Mouse (Mus musculus): Measurements from ENCODE around the gene Fam43a. TPM values are rescaled to one million over a fixed set of nuclear protein-coding genes. Genes with fewer than 3 reads are reported as not detected.
A peak's percentile ranks its signal among the peaks of the same experiment; 100 is the strongest.

Fam43a gene
- polyA plus RNA-seq (2012): 0.11 and 0.17 TPM in 2 replicates

GRCm38 (mm10) chr16:30599491-30600268 lies at the start of gene Fam43a:
Gene Fam43a (plus strand): TSS chr16:30599723.
- TF ChIP-seq TAL1 (IDR thresholded peaks at IDR 0.05; ENCODE audit: low read length) (no peak), GATA1 (IDR thresholded peaks at IDR 0.05; ENCODE audit: low read length) (no peak)
- H3K27me3 ChIP-seq (ENCODE audit: control insufficient read depth): peaks cover 78% of the 10 kb centered on the region
- H3K4me3 ChIP-seq (replicated peaks): peak within 1 kb of the TSS; percentile 56
- peaks cover 7% of the 10 kb centered on the region; the same call in 1 of the 2 replicates for H3K9me3 ChIP-seq (ENCODE audit: control insufficient read depth, low read length)
- H3K36me3 ChIP-seq (ENCODE audit: control insufficient read depth): no peaks in the 10 kb centered on the region
- peaks cover 11% of the 10 kb centered on the region for H3K4me1 ChIP-seq (ENCODE audit: control insufficient read depth)

GRCm38 (mm10) chr16:30549966-30550747 lies 49.4 kb upstream of the Fam43a start:
- Histone ChIP-seq H3K27me3 (ENCODE audit: control insufficient read depth) (peaks cover 57% of the 10 kb centered on the region), H3K9me3 (ENCODE audit: control insufficient read depth, low read length) (peaks cover 6% of the 10 kb centered on the region), H3K4me1 (ENCODE audit: control insufficient read depth) (peaks cover 19% of the 10 kb centered on the region), H3K4me3 (replicated peaks) (peak overlapping the region; percentile 66), H3K36me3 (ENCODE audit: control insufficient read depth) (no peaks in the 10 kb centered on the region)
- TF ChIP-seq TAL1 (IDR thresholded peaks at IDR 0.05; ENCODE audit: low read length): no peak
- TF ChIP-seq GATA1 (IDR thresholded peaks at IDR 0.05; ENCODE audit: low read length): no peak

- H3K4me1 ChIP-seq (ENCODE audit: control insufficient read depth): peaks cover 17% of the 10 kb centered on the region
- no peaks in the 10 kb centered on the region for H3K36me3 ChIP-seq (ENCODE audit: control insufficient read depth)
- H3K4me3 ChIP-seq (replicated peaks): peak within 1 kb of the TSS; percentile 66
- H3K27me3 ChIP-seq (ENCODE audit: control insufficient read depth): peaks cover 57% of the 10 kb centered on the region
- TF ChIP-seq GATA1 (IDR thresholded peaks at IDR 0.05; ENCODE audit: low read length) (no peak), TAL1 (IDR thresholded peaks at IDR 0.05; ENCODE audit: low read length) (no peak)
- H3K9me3 ChIP-seq (ENCODE audit: control insufficient read depth, low read length): peaks cover 6% of the 10 kb centered on the region
These were observed 48.8 kb upstream of the Fam43a start, which contains the start of gene Tmem44 for GRCm38 (mm10) chr16:30550748-30551192. Gene Tmem44 (minus strand): TSS chr16:30550842.

GRCm38 (mm10) chr16:30552621-30553338 lies 46.7 kb upstream of the Fam43a start:
- H3K27me3 ChIP-seq (ENCODE audit: control insufficient read depth): peaks cover 52% of the 10 kb centered on the region
- H3K4me3 ChIP-seq (replicated peaks): no peak overlapping the region
- TF ChIP-seq GATA1 (IDR thresholded peaks at IDR 0.05; ENCODE audit: low read length) (no peak), TAL1 (IDR thresholded peaks at IDR 0.05; ENCODE audit: low read length) (no peak)
- peaks cover 4% of the 10 kb centered on the region for H3K36me3 ChIP-seq (ENCODE audit: control insufficient read depth)
- peaks cover 17% of the 10 kb centered on the region for H3K4me1 ChIP-seq (ENCODE audit: control insufficient read depth)
- H3K9me3 ChIP-seq (ENCODE audit: control insufficient read depth, low read length): peaks cover 2% of the 10 kb centered on the region; the same call in 1 of the 2 replicates

GRCm38 (mm10) chr16:30554109-30554508 lies 45.4 kb upstream of the Fam43a start:
- no peak for TF ChIP-seq GATA1 (IDR thresholded peaks at IDR 0.05; ENCODE audit: low read length)
- TF ChIP-seq TAL1 (IDR thresholded peaks at IDR 0.05; ENCODE audit: low read length): no peak

GRCm38 (mm10) chr16:30559312-30559992 lies 40.1 kb upstream of the Fam43a start:
- H3K9me3 ChIP-seq (ENCODE audit: control insufficient read depth, low read length): peaks cover 2% of the 10 kb centered on the region; the same call in 1 of the 2 replicates
- TF ChIP-seq TAL1 (IDR thresholded peaks at IDR 0.05; ENCODE audit: low read length) (no peak), GATA1 (IDR thresholded peaks at IDR 0.05; ENCODE audit: low read length) (no peak)
- H3K4me1 ChIP-seq (ENCODE audit: control insufficient read depth): peaks cover 3% of the 10 kb centered on the region
- H3K27me3 ChIP-seq (ENCODE audit: control insufficient read depth): no peaks in the 10 kb centered on the region
- peaks cover 69% of the 10 kb centered on the region for H3K36me3 ChIP-seq (ENCODE audit: control insufficient read depth)
- H3K4me3 ChIP-seq (replicated peaks): no peak overlapping the region

More at GRCm38 (mm10) chr16:30554109-30554508, 45.4 kb upstream of the Fam43a start:
- no peak overlapping the region for H3K4me3 ChIP-seq (replicated peaks)
- peaks cover 17% of the 10 kb centered on the region for H3K4me1 ChIP-seq (ENCODE audit: control insufficient read depth)
- H3K27me3 ChIP-seq (ENCODE audit: control insufficient read depth): peaks cover 41% of the 10 kb centered on the region
- H3K36me3 ChIP-seq (ENCODE audit: control insufficient read depth): peaks cover 16% of the 10 kb centered on the region
- peaks cover 2% of the 10 kb centered on the region; the same call in 1 of the 2 replicates for H3K9me3 ChIP-seq (ENCODE audit: control insufficient read depth, low read length)

- peaks cover 81% of the 10 kb centered on the region for H3K36me3 ChIP-seq (ENCODE audit: control insufficient read depth)
- H3K4me1 ChIP-seq (ENCODE audit: control insufficient read depth): peaks cover 15% of the 10 kb centered on the region
- no peaks in the 10 kb centered on the region; the same call in 1 of the 2 replicates for H3K9me3 ChIP-seq (ENCODE audit: control insufficient read depth, low read length)
- no peaks in the 10 kb centered on the region for H3K27me3 ChIP-seq (ENCODE audit: control insufficient read depth)
- no peak overlapping the region for H3K4me3 ChIP-seq (replicated peaks)
- TF ChIP-seq GATA1 (IDR thresholded peaks at IDR 0.05; ENCODE audit: low read length) (no peak), TAL1 (IDR thresholded peaks at IDR 0.05; ENCODE audit: low read length) (no peak)
These were observed 38.9 kb upstream of the Fam43a start for GRCm38 (mm10) chr16:30560601-30561000.

GRCm38 (mm10) chr16:30565631-30566030 lies 33.9 kb upstream of the Fam43a start:
- TF ChIP-seq GATA1 (IDR thresholded peaks at IDR 0.05; ENCODE audit: low read length) (peak; percentile 72), TAL1 (IDR thresholded peaks at IDR 0.05; ENCODE audit: low read length) (peak; percentile 67)
- peaks cover 28% of the 10 kb centered on the region for H3K4me1 ChIP-seq (ENCODE audit: control insufficient read depth)
- no peaks in the 10 kb centered on the region for H3K27me3 ChIP-seq (ENCODE audit: control insufficient read depth)
- no peaks in the 10 kb centered on the region for H3K9me3 ChIP-seq (ENCODE audit: control insufficient read depth, low read length)
- peaks cover 98% of the 10 kb centered on the region for H3K36me3 ChIP-seq (ENCODE audit: control insufficient read depth)
- H3K4me3 ChIP-seq (replicated peaks): peak overlapping the region; percentile 38
